ENCODE assay signal across 25 mouse cellular contexts in genomic region chr9:118504656-118505055, GRCm38 (mm10). TPM values are rescaled to one million over a fixed set of nuclear protein-coding genes. Genes with fewer than 3 reads are reported as not detected.
DNase-seq lines count a peak whose midpoint lies in the region; ATAC-seq lines count a peak whose summit lies in the region.
"Had no signal": no experiment of that assay in that cellular context is flagged by ENCODE, and none has a peak within 500 bp of the region (broad histone marks: within the 10 kb centered on the region; RNA-seq: fewer than 3 reads in every experiment).

No protein-coding gene starts in this region.

- no peak for ATAC-seq in monocyte, adult 5-6 weeks (replicated peaks; ENCODE audit: insufficient number of reproducible peaks, low FRiP score, low TSS enrichment, poor library complexity, severe bottlenecking)
- ATAC-seq: CD4-positive, CD25-positive, alpha-beta regulatory T cell, adult 4 months; forebrain, embryonic 15.5 days; lung, postnatal 0 days; midbrain, embryonic 13.5 days had no signal

- peak; percentile 78 for DNase-seq in kidney, adult 11 months
- DNase-seq in kidney, adult 9 months, result peak; percentile 86
- DNase-seq in kidney, postnatal 10 days, result peak; percentile 38
- no peak for DNase-seq in ovary, postnatal 14 days (ENCODE audit: low spot score)
- no peak for DNase-seq in neural tube, embryonic 10.5 days (ENCODE audit: extremely low spot score, low spot score)
- DNase-seq in spleen, postnatal 4 days (ENCODE audit: low spot score in 2 of 2), result no peak
- DNase-seq: adrenal gland, postnatal 14 days; cerebellum, adult 11 months; cerebellum, adult 9-10 months; cerebellum, postnatal 36 days; embryo, embryonic 11 days; gastrocnemius, postnatal 25 days; heart, adult 2 months; heart, postnatal 10 days; left cerebral cortex, postnatal 4 days; liver, embryonic 13.5 days; lung, adult 18-20 months; right cerebral cortex, postnatal 25 days; thymus, postnatal 25 days had no signal

RNA-seq across cellular contexts. Expression of gene Golga4, which starts 1.4 kb away (rescaled TPM):
- total RNA-seq in monocyte, adult 5-6 weeks (2017), result 97.5 to 187 TPM (median 99.7 TPM) in 3 replicates

RNA-seq across cellular contexts. Expression of gene Eomes, which starts 26.6 kb away (rescaled TPM):
- 47.6 to 167 TPM (median 48.0 TPM) in 3 replicates for total RNA-seq in monocyte, adult 5-6 weeks (2017)
- total RNA-seq: gastrocnemius, adult 18-20 months; gastrocnemius, postnatal 25 days; heart, postnatal 10 days had no signal

Comparison
In these comparisons a context has a peak if more than half of its experiments do, and no peak if none do; other contexts are left out.
1. DNase-seq: peak in kidney, adult 11 months (single experiment), kidney, adult 9 months (single experiment) and kidney, postnatal 10 days (single experiment); none in ovary, postnatal 14 days (single experiment), neural tube, embryonic 10.5 days (single experiment) and spleen, postnatal 4 days (0 of 2).